Mouse (Mus musculus) thymus, postnatal 0 days (tissue): Measurements from ENCODE around the gene Ckmt2. TPM values are rescaled to one million over a fixed set of nuclear protein-coding genes. Genes with fewer than 3 reads are reported as not detected.

Experiments used
- DNase-seq: peaks from one replicate; pipeline ENCODE4 v3.0.0-alpha.2; 2015; ENCODE audit warnings: low spot score
- polyA plus RNA-seq: library from polyadenylated mRNA; unstranded; fragments of >200 nt; fragmentation: Nextera tagmentation; extraction: Ambion mirVana; gene quantifications from 2 replicates; pipeline ENCODE4 v1.2.1, GENCODE M21; 2015

The Ckmt2 gene
- polyA plus RNA-seq, 1 experiment from 2014 or later, result not detected

GRCm38 (mm10) chr13:91873734-91874329 lies 2.9 kb downstream of the Ckmt2 start:
- no peak for DNase-seq

GRCm38 (mm10) chr13:91868577-91868976 lies 8.1 kb downstream of the Ckmt2 start:
- no peak for DNase-seq

- DNase-seq, result peak; percentile 10
Observed at GRCm38 (mm10) chr13:91858835-91859234, 17.9 kb downstream of the Ckmt2 start.

- no peak for DNase-seq
Observed at GRCm38 (mm10) chr13:91857427-91857826, 19.3 kb downstream of the Ckmt2 start.

DNA sequence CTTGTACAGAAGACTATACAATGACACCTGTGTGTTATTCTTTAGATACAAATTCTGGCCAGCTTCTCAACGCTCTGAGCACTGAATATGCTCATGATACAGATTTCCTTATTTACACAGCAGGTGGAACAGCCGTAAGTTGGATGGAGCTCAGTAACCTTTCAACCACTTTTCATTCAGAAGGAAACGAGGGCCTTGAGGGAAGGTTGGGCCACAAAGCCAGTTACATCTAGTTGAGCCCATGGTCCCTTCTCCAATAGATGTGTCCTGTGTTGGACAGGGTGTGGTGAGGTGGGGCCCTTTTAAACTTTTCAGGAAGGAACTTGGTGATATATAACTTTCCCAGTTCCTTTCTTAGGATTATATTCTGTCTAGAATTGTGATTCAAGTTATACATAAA lies 22.3 kb downstream of the Ckmt2 start:
- DNase-seq, result no peak

- DNase-seq, result no peak
Observed at GRCm38 (mm10) chr13:91827876-91828275, 48.8 kb downstream of the Ckmt2 start.

DNA sequence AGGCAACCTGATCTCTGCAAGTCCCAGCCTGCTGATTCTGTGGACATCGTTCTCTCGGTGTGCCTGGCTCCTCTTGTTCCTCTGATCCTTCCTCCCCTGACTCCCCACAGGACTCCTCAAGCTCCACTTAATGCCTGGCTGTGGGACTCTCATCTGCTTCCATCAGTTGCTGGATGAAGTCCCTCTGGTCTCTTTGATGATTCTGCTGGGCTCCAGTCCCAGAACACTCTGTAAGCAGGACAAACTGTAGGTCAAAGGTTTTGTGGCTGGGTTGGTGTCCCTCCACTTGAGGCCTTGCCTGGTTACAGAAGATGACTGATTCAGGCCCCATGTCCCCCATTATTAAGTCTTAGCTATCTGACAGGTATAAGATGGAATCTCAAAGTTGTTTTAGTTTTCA lies 50.6 kb downstream of the Ckmt2 start:
- no peak for DNase-seq

DNA sequence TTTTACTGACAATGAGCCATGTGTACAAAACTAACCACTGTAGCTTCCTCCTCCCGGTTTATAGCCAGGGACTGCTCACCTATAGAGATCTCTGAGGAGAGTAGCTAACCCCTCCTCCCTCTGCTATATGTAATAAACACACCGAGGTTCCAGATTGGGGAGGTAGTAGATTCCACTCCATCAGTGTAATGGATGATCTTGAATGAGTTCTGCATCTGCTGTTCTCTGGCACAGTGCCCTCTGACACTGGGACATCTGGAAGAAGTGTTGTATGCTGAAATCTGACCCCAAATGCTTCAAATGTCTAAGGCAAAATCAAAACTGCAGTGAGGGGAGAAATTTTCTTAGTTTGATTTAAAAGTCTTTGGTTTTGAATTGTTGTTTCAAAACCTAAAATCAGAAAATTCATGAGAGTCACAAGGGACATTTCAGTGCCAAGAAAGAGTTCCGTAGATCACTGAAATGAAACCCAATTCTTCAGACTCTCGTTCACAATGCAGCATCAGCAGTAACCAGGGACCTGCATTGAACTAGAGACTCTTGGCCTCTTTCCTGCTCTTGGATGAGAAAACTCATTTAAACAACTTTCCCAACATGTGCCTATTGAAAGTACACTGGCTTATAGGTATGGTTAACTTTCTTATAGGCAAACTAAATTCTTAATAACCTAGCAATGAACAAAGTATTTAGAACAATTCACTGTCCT lies 51.7 kb downstream of the Ckmt2 start:
- DNase-seq, result no peak

DNA sequence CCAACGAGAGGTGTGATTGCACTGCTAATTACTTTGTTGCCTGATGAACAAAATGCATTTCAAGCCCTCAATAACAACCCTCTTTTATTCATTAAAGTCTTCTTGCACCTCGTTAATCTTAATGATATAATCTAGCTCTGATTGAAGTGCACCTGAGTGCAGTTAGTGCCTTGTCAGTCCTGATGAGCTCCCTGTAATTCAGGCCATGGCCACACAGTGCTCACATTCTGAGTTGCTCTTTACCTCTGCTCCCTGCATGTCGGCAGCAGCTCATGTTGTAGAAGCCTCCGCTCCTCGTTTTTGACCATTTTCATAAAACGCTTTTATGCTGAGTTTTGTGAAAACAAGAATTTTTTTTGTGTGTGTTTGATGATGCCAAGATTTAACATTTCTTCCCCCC lies 53.0 kb downstream of the Ckmt2 start:
- DNase-seq, result no peak

DNA sequence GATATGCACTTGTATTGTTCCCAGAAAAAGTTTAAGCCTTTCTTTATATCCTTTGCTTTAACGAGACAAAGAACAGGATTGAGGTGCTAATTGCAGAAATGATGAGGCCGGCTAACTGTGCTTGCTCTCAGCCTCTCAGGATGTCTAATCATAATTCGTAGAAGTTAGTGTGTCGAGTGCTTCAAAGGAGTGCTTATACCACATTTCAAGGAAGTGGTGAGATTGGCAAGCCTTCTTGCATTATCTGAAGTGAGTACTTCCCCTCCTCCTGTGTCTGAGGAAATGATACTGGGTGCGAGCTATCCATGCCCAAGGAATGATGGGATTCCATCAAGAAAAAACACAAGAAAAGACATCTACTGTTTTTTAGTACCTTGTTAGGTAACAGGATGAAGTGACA lies 62.0 kb downstream of the Ckmt2 start:
- DNase-seq, result no peak

DNA sequence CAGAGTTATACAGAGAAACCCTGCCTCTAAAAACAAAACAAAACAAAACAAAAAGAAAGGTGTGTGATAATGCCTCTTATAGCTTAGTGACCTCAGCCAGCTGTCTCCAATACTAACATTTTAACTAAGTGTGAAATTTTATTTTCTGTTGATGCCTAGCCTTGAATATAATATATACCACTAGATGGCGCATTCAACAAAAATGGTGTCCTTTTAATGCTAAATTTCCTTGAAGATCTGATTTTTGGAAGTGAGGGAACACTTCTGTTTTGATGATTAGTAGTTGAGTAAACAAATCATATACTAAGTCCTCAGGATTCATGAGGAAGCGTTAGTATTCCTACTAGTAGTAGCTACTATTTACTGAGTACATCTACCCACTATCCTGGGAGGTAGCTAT lies 67.2 kb downstream of the Ckmt2 start:
- DNase-seq, result peak; percentile 51

DNA sequence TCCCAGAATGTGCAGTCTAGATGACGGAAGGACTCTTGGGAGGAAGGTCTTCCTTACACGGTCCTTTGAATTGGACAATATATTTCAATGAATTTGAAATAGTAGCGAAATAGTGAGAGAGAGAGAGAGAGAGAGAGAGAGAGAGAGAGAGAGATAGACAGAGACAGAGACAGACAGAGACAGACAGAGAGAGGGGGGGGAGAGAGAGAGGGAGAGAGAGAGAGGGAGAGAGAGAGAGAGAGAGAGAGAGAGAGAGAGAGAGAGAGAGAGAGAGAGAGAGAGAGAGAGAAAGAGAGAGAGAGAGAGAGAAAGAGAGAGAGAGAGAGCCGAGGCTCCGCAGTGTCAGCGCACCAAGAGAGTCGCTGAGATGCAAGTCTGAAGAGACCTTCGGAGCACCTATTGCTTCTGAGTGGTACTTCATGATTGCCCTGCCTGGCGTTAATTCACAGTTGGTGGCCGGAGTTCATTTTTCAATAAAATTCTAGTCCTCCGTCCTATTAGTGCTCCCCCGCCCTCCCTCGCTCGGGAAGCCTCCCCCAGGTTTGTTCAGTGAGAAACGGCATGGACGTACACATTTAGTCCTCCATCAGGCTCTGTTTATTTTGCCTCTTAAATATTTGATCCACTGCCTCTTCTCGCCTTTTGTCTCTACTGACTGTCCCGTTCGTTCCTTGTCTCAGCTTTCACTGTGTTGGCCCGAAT lies 68.7 kb downstream of the Ckmt2 start:
- DNase-seq, result peak; percentile 12

DNA sequence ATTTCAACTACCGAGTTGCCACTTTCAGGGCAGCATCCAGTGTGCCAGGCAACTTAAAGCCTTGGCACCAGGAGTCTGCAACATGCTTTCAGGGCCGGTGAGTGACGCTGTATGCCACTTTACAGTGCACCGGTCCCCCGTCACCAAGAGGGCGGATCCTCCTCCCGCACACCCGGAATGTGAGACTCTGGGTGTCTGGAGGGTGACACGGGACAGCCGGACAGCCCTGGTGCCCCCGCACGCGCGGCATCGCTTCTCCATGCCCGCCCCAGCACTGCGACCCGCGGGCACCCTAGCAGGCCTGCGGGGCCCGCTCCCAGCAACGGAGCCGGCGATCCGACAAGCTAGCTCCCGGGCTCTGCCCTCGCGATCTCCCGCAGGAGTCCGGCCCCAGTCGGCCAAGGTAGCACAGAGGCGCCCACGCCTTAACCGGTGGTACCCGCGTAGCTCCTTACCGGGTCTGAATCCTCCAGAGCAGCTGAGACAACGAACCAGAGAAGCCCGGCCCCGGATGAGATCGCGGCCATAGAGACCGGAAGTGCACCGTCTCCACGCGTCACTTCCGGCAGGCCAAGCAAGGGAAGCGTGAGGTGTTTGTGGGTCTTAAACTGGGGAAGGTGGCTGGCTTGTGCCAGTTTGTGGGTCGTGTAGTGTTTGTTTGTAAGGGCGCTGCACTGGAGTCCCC lies 69.4 kb downstream of the Ckmt2 start, which contains the start of gene Zcchc9:
Gene Zcchc9, minus strand, starts transcription at position 551 of the 685 bp plus-strand sequence.
- peak; percentile 94 for DNase-seq

Other genes starting within 250 kb of the Ckmt2 start
- gene Acot12, start 135.4 kb downstream of the Ckmt2 start, polyA plus RNA-seq, result 0.05 and 0.08 TPM in 2 replicates
- gene Zcchc9, start 69.2 kb downstream of the Ckmt2 start, polyA plus RNA-seq, result 23.5 and 35.6 TPM in 2 replicates